Mouse (Mus musculus) CH12.LX (cell line): Measurements from ENCODE around the gene Hist1h3e.

ENCODE experiments used
- CTCF ChIP-seq, 2 experiments: IDR thresholded peaks in 1 of 2; conservative IDR thresholded peaks in 1 of 2; 2 replicates each; pipeline ENCODE4 v1.5.1; 2011 to 2012; ENCODE audit warnings: low read depth in 2 of 2, low read length in 2 of 2, improper control_type of control experiment in 1 of 2, inconsistent platforms in 1 of 2, mild to moderate bottlenecking in 1 of 2, moderate library complexity in 1 of 2
- ELF1 ChIP-seq: IDR thresholded peaks from 2 replicates; pipeline ENCODE4 v1.6.1; 2014; ENCODE audit warnings: low read depth, mild to moderate bottlenecking, inconsistent platforms, low read length, improper control_type of control experiment
- EP300 ChIP-seq: IDR thresholded peaks from 2 replicates; pipeline ENCODE4 v1.6.1; 2011; ENCODE audit warnings: low read length, improper control_type of control experiment
- IRF4 ChIP-seq: IDR thresholded peaks from 2 replicates; pipeline ENCODE4 v1.6.1; 2014; ENCODE audit warnings: low read depth, mild to moderate bottlenecking, inconsistent platforms, low read length, improper control_type of control experiment
- KAT2A ChIP-seq: IDR thresholded peaks from 2 replicates; pipeline ENCODE4 v1.6.1; 2012; ENCODE audit warnings: low read length, improper control_type of control experiment, inconsistent platforms; ENCODE audit not compliant: insufficient replicate concordance
- MAZ ChIP-seq: IDR thresholded peaks from 2 replicates; pipeline ENCODE4 v1.6.1; 2012; ENCODE audit warnings: low read depth, mild to moderate bottlenecking, inconsistent platforms, low read length, improper control_type of control experiment, moderate library complexity
- POLR2A ChIP-seq: IDR thresholded peaks from 2 replicates; pipeline ENCODE4 v1.6.1; 2011; ENCODE audit warnings: low read depth, mild to moderate bottlenecking, improper control_type of control experiment, low read length
- POLR2AphosphoS2 ChIP-seq: IDR thresholded peaks from 2 replicates; pipeline ENCODE4 v1.6.1; 2011; ENCODE audit warnings: low read depth, low read length, improper control_type of control experiment
- RCOR1 ChIP-seq: conservative IDR thresholded peaks from 2 replicates; pipeline ENCODE4 v1.6.1; 2012; ENCODE audit warnings: low read depth, mild to moderate bottlenecking, inconsistent platforms, low read length, improper control_type of control experiment
- TCF12 ChIP-seq: IDR thresholded peaks from 2 replicates; pipeline ENCODE4 v1.6.1; 2014; ENCODE audit warnings: low read depth, mild to moderate bottlenecking, inconsistent platforms, low read length, improper control_type of control experiment
- UBTF ChIP-seq: IDR thresholded peaks from 2 replicates; pipeline ENCODE4 v1.6.1; 2012; ENCODE audit warnings: low read depth, mild to moderate bottlenecking, inconsistent platforms, low read length, improper control_type of control experiment, moderate library complexity
- USF1 ChIP-seq: IDR thresholded peaks from 2 replicates; pipeline ENCODE4 v1.6.1; 2014; ENCODE audit warnings: low read depth, mild to moderate bottlenecking, inconsistent platforms, low read length, improper control_type of control experiment
- ZMIZ1 ChIP-seq: IDR thresholded peaks from 2 replicates; pipeline ENCODE4 v1.6.1; 2012; ENCODE audit warnings: low read depth, mild to moderate bottlenecking, inconsistent platforms, low read length, improper control_type of control experiment

DNA sequence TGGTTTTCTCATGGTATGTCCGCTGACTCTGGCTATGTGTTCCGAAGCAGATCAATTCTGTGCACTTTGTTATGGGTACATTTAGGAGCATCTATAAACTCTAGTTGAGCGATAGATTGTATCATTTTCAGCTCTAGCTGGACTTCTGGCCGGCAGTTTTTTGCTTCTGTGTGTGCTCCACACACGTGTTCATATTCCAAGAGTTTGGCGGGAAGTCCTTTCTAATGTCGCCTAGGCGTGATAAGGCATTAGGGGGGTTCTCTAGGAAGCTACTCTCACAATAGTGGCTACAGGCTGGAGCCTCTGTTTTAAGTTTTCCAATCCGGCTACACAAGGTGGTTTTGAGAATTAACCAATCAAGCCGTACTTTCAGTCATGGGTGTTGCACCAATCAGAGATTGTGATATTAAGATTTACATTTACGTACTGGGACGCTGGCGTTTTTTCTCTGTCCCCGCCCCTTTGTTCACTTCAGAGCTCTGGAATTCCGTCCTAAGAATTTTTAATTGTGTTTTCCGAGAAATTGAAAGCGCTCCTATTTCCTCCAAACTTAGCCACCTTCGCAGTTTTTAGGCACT, 6.2 kb downstream of the Hist1h3e start:
- TF ChIP-seq CTCF (conservative IDR thresholded peaks at IDR 0.05 in 1 of 2, IDR thresholded peaks at IDR 0.05 in 1 of 2; ENCODE audit: low read depth in 2 of 2, low read length in 2 of 2) (no peak), ZMIZ1 (peak; percentile 99), USF1 (no peak), POLR2A (peak; percentile 97), ELF1 (0 out of 2 replicates have a peak, but pooled peaks have one; percentile 44), IRF4 (0 out of 2 replicates have a peak, but pooled peaks have one; percentile 1), MAZ (peak; percentile 80; the same call in 1 of the 2 replicates), EP300 (no peak), RCOR1 (peak; percentile 77; the same call in 1 of the 2 replicates), KAT2A (no peak), POLR2AphosphoS2 (peak; percentile 100), UBTF (no peak), TCF12 (no peak; the same call in 1 of the 2 replicates)
